Mouse (Mus musculus) forebrain, embryonic 13.5 days (tissue): ENCODE results near the gene Olig2. TPM values are rescaled to one million over a fixed set of nuclear protein-coding genes. Genes with fewer than 3 reads are reported as not detected.

Experiments
- ATAC-seq: fragments of 200-750 bp; cut with Nextera tagmentation; 2 replicates; pipeline ENCODE4 v1.8.0; 2017
- H3K27ac ChIP-seq: fragments of 300-500 bp; sonication (generic); 2 replicates; pipeline ENCODE4 v1.5.1; 2015; ENCODE audit warnings: inconsistent platforms, mild to moderate bottlenecking, moderate library complexity
- H3K27me3 ChIP-seq: fragments of 300-500 bp; sonication (generic); 2 replicates; pipeline ENCODE4 v1.6.1; 2015; ENCODE audit warnings: mild to moderate bottlenecking, inconsistent platforms
- H3K36me3 ChIP-seq: fragments of 300-500 bp; sonication (generic); 2 replicates; pipeline ENCODE4 v1.6.1; 2015; ENCODE audit warnings: mild to moderate bottlenecking, inconsistent platforms; ENCODE audit not compliant: poor library complexity, severe bottlenecking
- H3K4me1 ChIP-seq: fragments of 300-500 bp; sonication (generic); 2 replicates; pipeline ENCODE4 v1.6.1; 2015; ENCODE audit warnings: inconsistent platforms
- H3K4me2 ChIP-seq: fragments of 300-500 bp; sonication (generic); 2 replicates; pipeline ENCODE4 v1.6.1; 2015; ENCODE audit warnings: inconsistent platforms, mild to moderate bottlenecking, moderate library complexity
- H3K4me3 ChIP-seq: fragments of 300-500 bp; sonication (generic); 2 replicates; pipeline ENCODE4 v1.5.1; 2015; ENCODE audit warnings: mild to moderate bottlenecking, inconsistent platforms
- H3K9ac ChIP-seq: fragments of 300-500 bp; sonication (generic); 2 replicates; pipeline ENCODE4 v1.6.1; 2015; ENCODE audit warnings: mild to moderate bottlenecking, inconsistent platforms
- H3K9me3 ChIP-seq: fragments of 300-500 bp; sonication (generic); replicated peaks from 2 replicates; pipeline ENCODE4 v1.6.1; 2016; ENCODE audit warnings: inconsistent platforms
- WGBS: fragments of 180-500 bp; shearing (Covaris S2); methylation state at CpG from one replicate; pipeline ENCODE4 v1.1.7; 2015; 5-methylcytosine and 5-hydroxymethylcytosine counted together
- polyA plus RNA-seq: library from polyadenylated mRNA; unstranded; fragments of >200 nt; fragmentation: Nextera tagmentation; extraction: Ambion mirVana; gene quantifications from 2 replicates; pipeline ENCODE4 v1.2.1, GENCODE M21; 2015

Gene Olig2
- polyA plus RNA-seq, 1 experiment from 2014 or later, result 8.4 TPM

DNA sequence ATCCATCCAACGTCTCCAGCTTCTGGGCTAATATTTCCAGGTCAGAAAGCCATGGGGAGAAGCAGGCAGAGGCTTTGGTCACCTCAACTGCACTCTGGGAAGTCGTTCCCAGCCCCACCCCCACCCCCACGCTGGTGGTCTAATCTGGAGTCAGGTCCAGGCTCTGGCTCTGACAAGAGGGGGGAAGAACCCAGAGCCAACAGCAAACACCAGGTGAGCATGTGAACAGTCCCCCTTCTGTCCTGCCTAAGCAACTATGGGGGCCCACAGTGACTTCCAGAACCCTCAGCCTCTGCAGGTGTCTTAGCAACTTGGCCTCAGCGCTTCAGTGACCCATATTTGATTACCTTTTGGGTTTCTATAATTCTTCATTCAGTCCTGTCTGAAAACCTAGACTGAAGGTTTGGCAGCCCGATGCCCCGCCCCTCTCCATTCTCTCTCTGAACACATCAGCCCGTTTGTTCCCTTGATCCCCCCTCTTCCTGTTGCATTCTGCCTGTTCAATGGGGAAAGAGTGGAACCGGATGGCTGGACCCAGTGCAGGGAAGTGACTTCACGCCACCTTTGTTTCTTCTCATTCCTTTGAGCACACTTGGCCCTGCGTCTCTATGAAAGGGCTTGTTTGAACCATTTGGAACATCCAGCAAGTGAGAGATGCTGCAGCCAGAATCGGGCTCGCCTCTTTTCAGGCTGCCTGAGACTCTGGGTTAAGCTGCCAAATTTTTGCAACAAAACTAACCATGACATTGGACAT lies 37.4 kb downstream of the Olig2 start:
- peaks cover 10% of the 10 kb centered on the region for H3K4me1 ChIP-seq
- no peak overlapping the region for H3K4me3 ChIP-seq
- peaks cover 95% of the 10 kb centered on the region for H3K27me3 ChIP-seq
- 19% methylated on average over 12 of the region's 12 CpGs for WGBS
- no peaks in the 10 kb centered on the region for H3K9me3 ChIP-seq
- no peak overlapping the region for H3K9ac ChIP-seq
- ATAC-seq, result peak; percentile 38; the same call in 1 of the 2 replicates
- no peak overlapping the region for H3K4me2 ChIP-seq
- H3K36me3 ChIP-seq, result no peaks in the 10 kb centered on the region
- no peak overlapping the region for H3K27ac ChIP-seq

DNA sequence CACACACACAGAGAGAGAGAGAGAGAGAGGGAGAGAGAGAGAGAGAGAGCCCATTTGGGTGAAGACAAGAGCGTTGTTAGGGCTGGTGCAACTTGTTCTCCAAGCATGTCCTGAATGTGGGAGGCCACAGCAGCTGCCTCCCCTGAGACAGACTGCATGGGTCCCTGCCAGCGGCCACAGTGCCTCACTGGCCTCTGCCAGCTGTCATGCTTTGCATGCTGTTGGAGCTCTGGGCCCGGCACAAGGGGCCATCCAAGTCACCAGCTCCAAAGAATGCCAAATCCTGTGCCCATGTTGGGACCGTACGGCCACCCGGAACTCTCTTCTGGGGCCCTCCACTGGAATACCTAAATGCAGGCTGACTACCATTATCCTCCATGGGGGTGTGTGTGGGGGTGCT lies 40.7 kb downstream of the Olig2 start:
- no peak overlapping the region for H3K4me3 ChIP-seq
- H3K27ac ChIP-seq, result no peak overlapping the region
- H3K27me3 ChIP-seq, result peaks cover 95% of the 10 kb centered on the region
- no peak overlapping the region for H3K9ac ChIP-seq
- no peaks in the 10 kb centered on the region for H3K9me3 ChIP-seq
- H3K36me3 ChIP-seq, result no peaks in the 10 kb centered on the region
- 82% methylated on average over 6 of the region's 6 CpGs for WGBS
- peaks cover 32% of the 10 kb centered on the region for H3K4me1 ChIP-seq
- no peak for ATAC-seq
- no peak overlapping the region for H3K4me2 ChIP-seq

DNA sequence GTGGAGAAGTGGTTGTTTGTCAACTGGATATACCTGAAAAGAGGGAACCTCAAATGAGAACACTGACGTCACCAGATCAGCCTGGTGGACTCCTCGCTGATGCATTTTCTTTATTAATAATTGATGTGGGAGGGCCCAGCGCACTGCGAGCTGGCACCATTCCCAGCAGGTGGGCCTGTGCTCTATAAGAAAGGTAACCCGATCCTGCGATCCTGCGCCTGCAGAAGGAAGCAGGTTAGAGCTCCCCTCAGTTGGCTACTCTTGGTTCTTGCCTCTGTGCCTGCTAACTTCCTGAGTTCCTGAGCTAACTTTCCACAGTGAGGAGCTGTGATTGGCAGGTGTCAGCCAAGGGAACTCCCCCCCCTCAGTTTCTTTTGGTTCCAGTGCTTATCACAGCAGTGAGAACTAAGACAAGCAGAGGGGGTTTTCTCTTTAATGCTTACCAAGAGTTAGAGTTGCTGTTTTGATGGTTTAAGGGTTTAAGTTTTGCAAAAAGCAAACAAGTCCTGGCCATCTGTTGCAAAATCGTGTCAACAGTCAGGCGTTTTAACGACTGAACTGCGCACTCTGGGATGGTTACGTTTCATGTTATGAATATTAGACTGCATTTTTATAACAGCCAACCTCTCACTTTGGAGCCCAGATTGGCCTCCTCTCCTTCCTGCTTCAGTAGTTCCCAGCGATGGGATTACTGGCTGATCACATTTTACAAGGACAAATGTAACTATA lies 43.6 kb downstream of the Olig2 start:
- 4% methylated on average over 13 of the region's 13 CpGs for WGBS
- ATAC-seq, result no peak
- Histone ChIP-seq H3K9me3 (no peaks in the 10 kb centered on the region), H3K27ac (no peak overlapping the region), H3K27me3 (peaks cover 99% of the 10 kb centered on the region), H3K36me3 (no peaks in the 10 kb centered on the region), H3K4me2 (peak overlapping the region; percentile 92), H3K9ac (no peak overlapping the region), H3K4me1 (peaks cover 29% of the 10 kb centered on the region), H3K4me3 (peak overlapping the region; percentile 49)

DNA sequence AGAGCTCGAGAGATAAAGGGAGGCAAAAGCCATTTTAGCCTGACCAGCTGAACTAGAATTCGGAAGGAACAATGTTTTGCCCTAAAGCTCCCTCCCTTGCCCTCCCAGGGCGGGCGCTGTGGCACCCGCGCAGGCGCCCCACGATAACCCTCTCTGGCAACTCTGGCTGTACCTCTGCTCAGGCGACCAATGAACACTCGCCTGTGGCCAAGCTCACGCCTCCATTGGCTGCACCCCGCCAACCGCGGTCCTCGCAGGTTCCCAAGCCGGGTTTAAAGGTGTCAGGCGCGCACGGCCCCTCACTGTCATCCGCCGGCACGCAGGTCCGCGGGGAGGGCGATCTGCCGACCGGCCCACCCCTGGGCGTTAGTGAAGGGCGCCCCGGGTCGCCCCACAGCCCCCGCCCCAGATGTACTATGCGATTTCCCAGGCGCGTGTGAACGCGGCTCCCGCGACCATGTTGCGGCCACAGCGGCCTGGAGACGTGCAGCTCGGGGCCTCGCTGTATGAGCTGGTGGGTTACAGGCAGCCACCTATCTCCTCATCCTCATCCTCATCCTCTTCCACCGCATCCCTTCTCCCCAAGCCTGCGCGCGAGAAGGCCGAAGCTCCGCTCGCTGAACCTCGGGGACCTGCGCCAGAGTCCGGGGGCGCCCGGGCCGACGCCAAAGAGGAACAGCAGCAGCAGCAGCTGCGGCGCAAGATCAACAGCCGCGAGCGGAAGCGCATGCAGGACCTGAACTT lies 44.4 kb downstream of the Olig2 start, which contains the start of gene Olig1:
Olig1 (plus strand) TSS at position 305 of the 744 bp plus-strand sequence.
- Histone ChIP-seq H3K4me1 (peaks cover 29% of the 10 kb centered on the region), H3K36me3 (no peaks in the 10 kb centered on the region), H3K4me3 (peak within 1 kb of the TSS; percentile 49), H3K9me3 (no peaks in the 10 kb centered on the region), H3K27me3 (peaks cover 99% of the 10 kb centered on the region), H3K9ac (peak within 1 kb of the TSS; percentile 38), H3K27ac (no peak within 1 kb of the TSS), H3K4me2 (peak within 1 kb of the TSS; percentile 92)
- peak; percentile 93 for ATAC-seq
- under 1% methylated on average over 64 of the region's 64 CpGs for WGBS

DNA sequence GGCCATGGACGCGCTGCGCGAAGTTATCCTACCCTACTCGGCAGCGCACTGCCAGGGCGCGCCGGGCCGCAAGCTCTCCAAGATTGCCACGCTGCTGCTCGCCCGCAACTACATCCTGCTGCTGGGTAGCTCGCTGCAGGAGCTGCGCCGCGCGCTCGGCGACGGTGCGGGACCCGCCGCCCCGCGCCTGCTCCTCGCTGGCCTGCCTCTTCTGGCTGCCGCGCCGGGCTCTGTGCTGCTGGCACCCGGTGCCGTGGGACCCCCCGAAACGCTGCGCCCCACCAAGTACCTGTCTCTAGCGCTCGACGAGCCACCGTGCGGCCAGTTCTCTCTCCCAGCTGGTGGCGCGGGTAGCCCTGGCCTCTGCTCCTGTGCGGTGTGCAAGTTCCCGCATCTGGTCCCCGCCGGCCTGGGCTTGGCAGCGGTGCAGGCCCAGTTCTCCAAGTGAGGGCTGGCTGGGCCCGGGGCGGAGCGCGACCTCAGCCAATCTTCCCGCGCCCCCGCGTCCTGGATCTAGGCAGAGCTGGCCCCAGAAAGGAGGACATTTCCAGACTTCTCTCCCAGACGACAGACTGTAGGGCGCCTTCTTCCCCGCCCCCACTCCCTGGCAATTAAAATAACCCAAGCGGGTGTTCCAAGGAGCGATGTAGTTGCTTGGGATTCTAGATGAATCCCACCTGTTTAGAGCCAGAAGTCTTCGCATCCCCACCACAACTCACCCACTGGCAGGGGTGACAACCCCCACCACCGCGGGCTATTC lies 45.1 kb downstream of the Olig2 start:
- H3K9ac ChIP-seq, result peak overlapping the region; percentile 38
- WGBS, result under 1% methylated on average over 60 of the region's 63 CpGs
- ATAC-seq, result peak; percentile 56
- H3K4me1 ChIP-seq, result peaks cover 29% of the 10 kb centered on the region
- peak overlapping the region; percentile 49 for H3K4me3 ChIP-seq
- H3K27ac ChIP-seq, result no peak overlapping the region
- no peaks in the 10 kb centered on the region for H3K36me3 ChIP-seq
- H3K4me2 ChIP-seq, result peak overlapping the region; percentile 92
- no peaks in the 10 kb centered on the region for H3K9me3 ChIP-seq
- H3K27me3 ChIP-seq, result peaks cover 100% of the 10 kb centered on the region

DNA sequence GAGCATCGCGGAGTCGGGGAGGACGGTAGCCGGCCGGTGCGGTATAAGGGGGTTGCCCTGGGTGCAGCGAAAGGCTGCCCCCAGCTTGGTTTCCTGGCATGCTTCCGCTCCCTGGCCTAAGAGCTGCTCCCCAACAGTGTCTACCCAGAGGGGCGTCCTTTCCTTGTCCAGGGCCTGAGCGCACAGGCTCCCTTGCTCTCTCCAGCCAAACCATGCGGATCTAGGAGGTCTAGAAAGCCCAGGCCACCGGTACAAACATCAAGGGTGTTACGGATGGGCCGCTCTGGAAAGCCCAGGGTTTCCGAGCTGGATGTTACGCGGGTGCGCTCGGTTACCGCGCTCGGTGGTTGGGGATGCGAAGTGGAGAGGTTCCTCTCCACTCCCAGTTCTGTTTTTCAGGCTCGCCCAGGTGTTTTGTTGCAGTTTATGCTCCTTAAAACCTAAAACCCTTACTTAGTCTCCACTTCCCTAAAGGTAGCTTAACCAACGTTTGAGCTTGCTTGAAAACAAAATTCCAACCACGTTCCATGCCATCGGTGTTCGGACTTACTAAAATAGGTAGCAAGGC lies 45.8 kb downstream of the Olig2 start:
- peak overlapping the region; percentile 49 for H3K4me3 ChIP-seq
- peak overlapping the region; percentile 38 for H3K9ac ChIP-seq
- peaks cover 100% of the 10 kb centered on the region for H3K27me3 ChIP-seq
- no peaks in the 10 kb centered on the region for H3K36me3 ChIP-seq
- H3K4me2 ChIP-seq, result peak overlapping the region; percentile 92
- no peaks in the 10 kb centered on the region for H3K9me3 ChIP-seq
- WGBS, result under 1% methylated on average over 29 of the region's 29 CpGs
- H3K4me1 ChIP-seq, result peaks cover 29% of the 10 kb centered on the region
- ATAC-seq, result no peak
- H3K27ac ChIP-seq, result no peak overlapping the region

DNA sequence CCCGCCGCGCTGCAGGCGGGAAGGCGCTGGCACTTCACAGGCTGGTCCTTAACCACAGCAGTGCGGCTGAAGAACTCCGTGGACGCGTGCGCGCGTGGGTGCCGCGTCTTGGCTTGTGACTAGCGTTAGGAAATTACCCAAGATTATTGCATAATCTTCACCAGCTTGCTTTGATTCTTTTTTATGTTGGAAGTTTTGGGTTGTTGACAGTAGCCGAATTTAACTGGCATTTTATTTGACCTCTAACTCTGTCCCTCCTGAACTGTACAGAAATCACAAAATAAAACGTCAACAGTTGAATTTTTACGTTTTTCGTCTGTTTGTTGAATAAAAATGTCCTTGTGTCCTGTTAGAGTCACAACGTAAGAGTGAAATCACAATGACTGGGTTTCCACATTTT lies 46.4 kb downstream of the Olig2 start:
- Histone ChIP-seq H3K27me3 (peaks cover 100% of the 10 kb centered on the region), H3K36me3 (no peaks in the 10 kb centered on the region), H3K4me2 (peak overlapping the region; percentile 92), H3K27ac (no peak overlapping the region), H3K4me1 (peaks cover 29% of the 10 kb centered on the region), H3K9me3 (no peaks in the 10 kb centered on the region), H3K4me3 (no peak overlapping the region), H3K9ac (no peak overlapping the region)
- 2% methylated on average over 20 of the region's 20 CpGs for WGBS
- ATAC-seq, result no peak

Other genes with a start within 250 kb of the Olig2 start
- 22.7 and 27.8 TPM in 2 replicates for gene Synj1, start 214.1 kb upstream of the Olig2 start, polyA plus RNA-seq
- gene Paxbp1, start 180.9 kb upstream of the Olig2 start, polyA plus RNA-seq, result 75.8 and 77.1 TPM in 2 replicates
- 0.68 and 0.93 TPM in 2 replicates for gene 4932438H23Rik, start 130.3 kb upstream of the Olig2 start, polyA plus RNA-seq
- gene Olig1, start 44.3 kb downstream of the Olig2 start, polyA plus RNA-seq, result 7.5 and 8.7 TPM in 2 replicates
- 29.8 and 32.5 TPM in 2 replicates for gene Ifnar2, start 147.3 kb downstream of the Olig2 start, polyA plus RNA-seq
- gene Gm21970, start 166.3 kb downstream of the Olig2 start, polyA plus RNA-seq, result not detected in 2 replicates
- 5.9 TPM in 2 replicates for gene Il10rb, start 180.7 kb downstream of the Olig2 start, polyA plus RNA-seq